Mouse (Mus musculus) embryonic fibroblast, embryonic 13.5 days (primary cell): ENCODE data around the gene Dbil5.

ENCODE experiments used
- CTCF ChIP-seq: IDR thresholded peaks from 2 replicates; pipeline ENCODE4 v1.5.1; 2011; ENCODE audit warnings: mild to moderate bottlenecking, control low read depth, low read length, moderate library complexity, borderline replicate concordance; ENCODE audit not compliant: insufficient read depth
- POLR2A ChIP-seq: IDR thresholded peaks from 2 replicates; pipeline ENCODE4 v1.6.1; 2011; ENCODE audit warnings: low read depth, mild to moderate bottlenecking, control low read depth, low read length, moderate library complexity

DNA sequence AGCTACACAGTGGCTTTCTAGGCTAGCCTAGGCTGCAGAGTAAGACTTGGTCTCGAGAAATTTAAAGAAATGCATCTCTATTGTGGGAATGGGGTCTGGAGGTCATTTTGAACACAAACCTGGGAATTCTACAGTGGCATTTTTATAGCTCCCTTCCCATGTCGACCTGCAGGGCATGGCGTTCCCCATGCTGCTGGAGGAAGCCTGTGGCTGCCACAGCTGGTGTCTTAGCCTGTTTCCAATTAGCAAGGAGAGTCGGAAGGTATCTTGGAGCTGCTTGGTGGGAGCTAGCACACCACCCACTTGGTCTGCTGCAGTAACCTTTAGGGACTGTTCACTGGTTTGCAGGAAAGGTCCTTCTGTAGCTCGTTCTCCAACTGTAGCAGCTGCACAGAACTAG is 38.7 kb downstream of the Dbil5 start:
- TF ChIP-seq CTCF (no peak), POLR2A (no peak)
